Mouse (Mus musculus) MEL (cell line): ENCODE data around the gene Slc35e2. TPM values are rescaled to one million over a fixed set of nuclear protein-coding genes. Genes with fewer than 3 reads are reported as not detected.

ENCODE experiments used
- DNase-seq: peaks from one replicate; pipeline ENCODE4 v3.0.0; 2011; ENCODE audit warnings: low read depth, low spot score
- H3K27ac ChIP-seq: 2 replicates; pipeline ENCODE4 v1.5.1; 2012; ENCODE audit warnings: low read depth, mild to moderate bottlenecking, control low read depth, low read length, moderate library complexity; ENCODE audit not compliant: control insufficient read depth
- H3K27me3 ChIP-seq, 2 experiments: fragments of 150-350 bp in 1 of 2; sonication (generic) in 1 of 2; 2 replicates each; pipeline ENCODE4 v1.6.1; 2012; ENCODE audit warnings: low read length in 2 of 2, mild to moderate bottlenecking in 2 of 2, improper control_type of control experiment in 1 of 2, moderate library complexity in 1 of 2; ENCODE audit not compliant: insufficient read depth in 2 of 2, control insufficient read depth in 1 of 2
- H3K36me3 ChIP-seq, 2 experiments: 2 replicates each; pipeline ENCODE4 v1.6.1; 2012 to 2014; ENCODE audit warnings: low read length in 2 of 2, improper control_type of control experiment in 1 of 2, inconsistent platforms in 1 of 2, mild to moderate bottlenecking in 1 of 2; ENCODE audit not compliant: insufficient read depth in 2 of 2, control insufficient read depth in 1 of 2
- H3K4me1 ChIP-seq, 2 experiments: fragments of 150-350 bp in 1 of 2; sonication (generic) in 1 of 2; 2 replicates each; pipeline ENCODE4 v1.6.1; 2012; ENCODE audit warnings: low read length in 2 of 2, improper control_type of control experiment in 1 of 2, mild to moderate bottlenecking in 1 of 2; ENCODE audit not compliant: insufficient read depth in 2 of 2, control insufficient read depth in 1 of 2
- H3K4me3 ChIP-seq, 2 experiments: fragments of 150-350 bp in 1 of 2; sonication (generic) in 1 of 2; 2 replicates each; pipeline ENCODE4 v1.5.1; 2012; ENCODE audit warnings: low read depth in 2 of 2, low read length in 2 of 2, mild to moderate bottlenecking in 2 of 2, moderate library complexity in 2 of 2, control low read depth in 1 of 2, improper control_type of control experiment in 1 of 2; ENCODE audit not compliant: control insufficient read depth in 1 of 2, insufficient read depth in 1 of 2
- H3K79me2 ChIP-seq: 2 replicates; pipeline ENCODE4 v1.6.1; 2012; ENCODE audit warnings: mild to moderate bottlenecking, low read length, moderate library complexity; ENCODE audit not compliant: control insufficient read depth, poor library complexity, insufficient read depth
- H3K9ac ChIP-seq: 2 replicates; pipeline ENCODE4 v1.6.1; 2012; ENCODE audit warnings: low read depth, mild to moderate bottlenecking, control low read depth, low read length, moderate library complexity; ENCODE audit not compliant: control insufficient read depth, poor library complexity, severe bottlenecking
- H3K9me3 ChIP-seq: fragments of 150-350 bp; sonication (generic); replicated peaks from 2 replicates; pipeline ENCODE4 v1.6.1; 2012; ENCODE audit warnings: mild to moderate bottlenecking, low read length, improper control_type of control experiment, moderate library complexity; ENCODE audit not compliant: insufficient read depth
- CHD1 ChIP-seq: IDR thresholded peaks from 2 replicates; pipeline ENCODE4 v1.6.1; 2012; ENCODE audit warnings: low read depth, mild to moderate bottlenecking, inconsistent platforms, low read length, improper control_type of control experiment
- CTCF ChIP-seq, 3 experiments: IDR thresholded peaks in 2 of 3; conservative IDR thresholded peaks in 1 of 3; 2 replicates each; pipeline ENCODE4 v1.5.1; 2011 to 2012; ENCODE audit warnings: low read length in 3 of 3, low read depth in 2 of 3, mild to moderate bottlenecking in 2 of 3, improper control_type of control experiment in 1 of 3, inconsistent platforms in 1 of 3, mixed read lengths in 1 of 3, moderate library complexity in 1 of 3; ENCODE audit not compliant: control insufficient read depth in 1 of 3, insufficient read depth in 1 of 3, poor library complexity in 1 of 3, severe bottlenecking in 1 of 3
- ELF1 ChIP-seq: IDR thresholded peaks from 2 replicates; pipeline ENCODE4 v1.6.1; 2014; ENCODE audit warnings: low read depth, mild to moderate bottlenecking, inconsistent platforms, low read length, improper control_type of control experiment, moderate library complexity
- GABPA ChIP-seq: IDR thresholded peaks from 2 replicates; pipeline ENCODE4 v1.6.1; 2012; ENCODE audit warnings: low read depth, mild to moderate bottlenecking, inconsistent platforms, low read length, improper control_type of control experiment, moderate library complexity
- GATA1 ChIP-seq: IDR thresholded peaks from 2 replicates; pipeline ENCODE4 v1.6.1; 2011; ENCODE audit warnings: low read depth, low read length, improper control_type of control experiment
- HCFC1 ChIP-seq: IDR thresholded peaks from 2 replicates; pipeline ENCODE4 v1.6.1; 2012; ENCODE audit warnings: low read depth, mild to moderate bottlenecking, inconsistent platforms, low read length, improper control_type of control experiment, moderate library complexity
- JUND ChIP-seq: IDR thresholded peaks from 2 replicates; pipeline ENCODE4 v1.6.1; 2011; ENCODE audit warnings: low read depth, mild to moderate bottlenecking, improper control_type of control experiment, low read length
- KAT2A ChIP-seq: conservative IDR thresholded peaks from 2 replicates; pipeline ENCODE4 v1.6.1; 2012; ENCODE audit warnings: low read depth, low read length, improper control_type of control experiment, inconsistent platforms
- MAZ ChIP-seq: IDR thresholded peaks from 2 replicates; pipeline ENCODE4 v1.6.1; 2012; ENCODE audit warnings: low read depth, mild to moderate bottlenecking, inconsistent platforms, low read length, improper control_type of control experiment
- MYB ChIP-seq: IDR thresholded peaks from 2 replicates; pipeline ENCODE4 v1.6.1; 2011; ENCODE audit warnings: mild to moderate bottlenecking, low read depth, low read length, improper control_type of control experiment
- POLR2A ChIP-seq, 2 experiments: IDR thresholded peaks; 2 replicates each; pipeline ENCODE4 v1.6.1; 2011 to 2012; ENCODE audit warnings: low read length in 2 of 2, mild to moderate bottlenecking in 2 of 2, control low read depth in 1 of 2, improper control_type of control experiment in 1 of 2, low read depth in 1 of 2, moderate library complexity in 1 of 2; ENCODE audit not compliant: control insufficient read depth in 1 of 2, insufficient read depth in 1 of 2, poor library complexity in 1 of 2
- POLR2AphosphoS2 ChIP-seq: IDR thresholded peaks from 2 replicates; pipeline ENCODE4 v1.6.1; 2011; ENCODE audit warnings: low read length, improper control_type of control experiment
- RAD21 ChIP-seq: IDR thresholded peaks from 2 replicates; pipeline ENCODE4 v1.6.1; 2011; ENCODE audit warnings: mild to moderate bottlenecking, low read depth, low read length, improper control_type of control experiment
- RCOR1 ChIP-seq: IDR thresholded peaks from 2 replicates; pipeline ENCODE4 v1.6.1; 2012; ENCODE audit warnings: low read depth, mild to moderate bottlenecking, inconsistent platforms, low read length, improper control_type of control experiment
- SMC3 ChIP-seq: IDR thresholded peaks from 2 replicates; pipeline ENCODE4 v1.6.1; 2011; ENCODE audit warnings: low read depth, low read length, improper control_type of control experiment
- TAL1 ChIP-seq: IDR thresholded peaks from 2 replicates; pipeline ENCODE4 v1.6.1; 2012; ENCODE audit warnings: mild to moderate bottlenecking, inconsistent platforms, low read length, moderate library complexity, mixed read lengths
- TCF12 ChIP-seq: IDR thresholded peaks from 2 replicates; pipeline ENCODE4 v1.6.1; 2014; ENCODE audit warnings: low read depth, mild to moderate bottlenecking, inconsistent platforms, low read length, improper control_type of control experiment, moderate library complexity
- UBTF ChIP-seq: IDR thresholded peaks from 2 replicates; pipeline ENCODE4 v1.6.1; 2012; ENCODE audit warnings: low read depth, mild to moderate bottlenecking, inconsistent platforms, low read length, improper control_type of control experiment, moderate library complexity, borderline replicate concordance; ENCODE audit not compliant: insufficient read depth
- USF1 ChIP-seq: IDR thresholded peaks from 2 replicates; pipeline ENCODE4 v1.6.1; 2014; ENCODE audit warnings: low read depth, mild to moderate bottlenecking, inconsistent platforms, low read length, improper control_type of control experiment, moderate library complexity
- USF2 ChIP-seq, 2 experiments: IDR thresholded peaks; 2 replicates each; pipeline ENCODE4 v1.6.1; 2011 to 2012; ENCODE audit warnings: improper control_type of control experiment in 2 of 2, low read length in 2 of 2, borderline replicate concordance in 1 of 2, inconsistent platforms in 1 of 2, low read depth in 1 of 2, mild to moderate bottlenecking in 1 of 2; ENCODE audit not compliant: insufficient read depth in 1 of 2
- ZC3H11A ChIP-seq: IDR thresholded peaks from 2 replicates; pipeline ENCODE4 v1.6.1; 2012; ENCODE audit warnings: low read depth, mild to moderate bottlenecking, inconsistent platforms, low read length, improper control_type of control experiment
- ZKSCAN1 ChIP-seq: IDR thresholded peaks from 2 replicates; pipeline ENCODE4 v1.6.1; 2012; ENCODE audit warnings: low read depth, mild to moderate bottlenecking, inconsistent platforms, low read length, improper control_type of control experiment, moderate library complexity
- ZMIZ1 ChIP-seq: IDR thresholded peaks from 2 replicates; pipeline ENCODE4 v1.6.1; 2012; ENCODE audit warnings: low read depth, mild to moderate bottlenecking, inconsistent platforms, low read length, improper control_type of control experiment, moderate library complexity
- polyA plus RNA-seq, 2 experiments: library from polyadenylated mRNA; stranded (reverse) in 1 of 2; unstranded in 1 of 2; fragments of >175 nt in 1 of 2; fragments of >200 nt in 1 of 2; gene quantifications; 2 replicates each; pipeline versions ENCODE4 v1.2.1 to v1.2.4; 2012; ENCODE audit warnings: low replicate concordance in 2 of 2, low read depth in 1 of 2; ENCODE audit not compliant: insufficient read length in 2 of 2, insufficient read depth in 1 of 2, missing spikeins in 1 of 2
- total RNA-seq: library from RNA; depleted of rRNA; stranded (reverse); fragments of 300-350 nt; gene quantifications from 2 replicates; pipeline ENCODE4 v1.2.3, GENCODE M21; 2012

The Slc35e2 gene
- total and polyA plus RNA-seq, 3 experiments: 6.4 to 9.9 TPM; not detected in 1

DNA sequence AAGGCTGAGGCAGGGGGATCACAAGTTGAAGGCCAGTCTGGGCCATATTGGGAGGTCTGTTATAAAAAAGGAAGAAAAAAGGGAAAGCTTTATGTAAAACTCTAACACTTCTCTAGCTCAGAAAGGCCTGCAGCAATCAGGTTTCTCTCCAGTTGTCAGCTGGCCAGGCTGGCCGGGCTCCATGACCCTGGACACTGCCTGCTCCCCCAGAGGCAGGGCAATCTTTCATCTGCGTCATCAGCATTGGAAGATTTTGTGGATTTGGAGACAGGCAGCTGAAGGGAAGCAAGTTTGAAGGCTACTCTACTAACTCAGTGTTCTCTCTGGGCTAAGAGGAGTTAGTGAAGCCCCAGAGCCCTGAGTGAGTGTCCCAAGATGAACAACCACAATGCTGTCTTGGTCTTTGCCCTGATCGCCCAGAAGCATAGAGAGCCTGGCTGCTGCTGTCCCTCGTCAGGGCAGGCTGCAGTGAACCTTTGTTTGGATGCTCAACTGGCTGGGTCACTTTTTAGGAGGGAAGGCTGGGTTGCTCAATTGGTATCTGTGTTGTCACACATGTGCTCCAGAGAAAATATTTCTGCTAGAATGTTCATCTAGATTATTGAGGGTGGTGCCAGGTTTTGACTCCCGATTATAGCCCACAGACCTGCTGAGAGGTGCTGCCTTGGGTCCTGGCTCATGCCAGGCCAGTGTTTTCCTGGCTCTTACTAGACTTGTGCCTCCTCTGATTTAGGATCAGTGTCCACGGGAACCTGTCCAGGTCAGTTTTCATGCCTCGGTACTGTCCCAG lies 22.7 kb upstream of the Slc35e2 start:
- TF ChIP-seq CTCF (IDR thresholded peaks at IDR 0.05 in 2 of 3, conservative IDR thresholded peaks at IDR 0.05 in 1 of 3; ENCODE audit: control insufficient read depth in 1 of 3, insufficient read depth in 1 of 3, low read depth in 2 of 3, low read length in 3 of 3, poor library complexity in 1 of 3, severe bottlenecking in 1 of 3) (no peak), POLR2A (IDR thresholded peaks at IDR 0.05; ENCODE audit: control insufficient read depth in 1 of 2, insufficient read depth in 1 of 2, low read depth in 1 of 2, low read length in 2 of 2, poor library complexity in 1 of 2) (0 out of 4 replicates have a peak, but pooled peaks of 1 of the 2 experiments have one; percentile 11)
- H3K27ac ChIP-seq: no peak overlapping the region
- DNase-seq: no peak
- peaks cover 15% of the 10 kb centered on the region for H3K79me2 ChIP-seq
- H3K9ac ChIP-seq: no peak overlapping the region
- no peaks in the 10 kb centered on the region for H3K9me3 ChIP-seq
- peaks cover 0 to 9% of the 10 kb centered on the region in 2 experiments; a peak in 3 of 4 replicates for H3K4me1 ChIP-seq
- H3K4me3 ChIP-seq: no peak overlapping the region
- H3K27me3 ChIP-seq: no peaks in the 10 kb centered on the region
- H3K36me3 ChIP-seq: peaks cover 7 to 25% of the 10 kb centered on the region in 2 experiments; a peak in 3 of 4 replicates

DNA sequence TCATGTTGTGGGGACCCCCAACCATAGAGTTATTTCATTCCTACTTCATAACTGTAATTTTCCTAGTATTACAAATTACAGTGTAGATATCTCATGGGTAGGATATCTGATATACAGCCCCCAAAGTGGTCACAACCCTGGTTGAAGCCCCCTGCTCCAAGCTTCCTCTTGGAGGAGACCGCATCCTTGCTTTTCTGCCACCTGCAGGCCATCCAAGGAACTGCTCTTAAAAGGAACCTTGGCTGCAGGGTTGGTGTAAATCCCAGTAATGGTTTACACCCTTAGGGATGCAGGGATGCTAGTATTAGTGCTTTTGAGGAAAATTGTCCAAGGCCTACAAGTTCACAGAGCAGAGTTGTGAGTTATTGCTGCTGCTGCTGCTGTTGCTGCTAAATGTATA lies 20.8 kb upstream of the Slc35e2 start:
- no peak overlapping the region for H3K4me3 ChIP-seq
- DNase-seq: peak; percentile 61
- H3K27ac ChIP-seq: no peak overlapping the region
- no peaks in the 10 kb centered on the region for H3K27me3 ChIP-seq
- H3K9ac ChIP-seq: no peak overlapping the region
- H3K9me3 ChIP-seq: no peaks in the 10 kb centered on the region
- TF ChIP-seq ZKSCAN1 (no peak), GATA1 (no peak), USF2 (IDR thresholded peaks at IDR 0.05; ENCODE audit: borderline replicate concordance in 1 of 2, insufficient read depth in 1 of 2, low read depth in 1 of 2, low read length in 2 of 2) (no peak), ZC3H11A (peak; percentile 28; the same call in 1 of the 2 replicates), TAL1 (no peak), RAD21 (peak; percentile 36), ZMIZ1 (no peak), JUND (no peak), SMC3 (peak; percentile 71), CTCF (IDR thresholded peaks at IDR 0.05 in 2 of 3, conservative IDR thresholded peaks at IDR 0.05 in 1 of 3; ENCODE audit: control insufficient read depth in 1 of 3, insufficient read depth in 1 of 3, low read depth in 2 of 3, low read length in 3 of 3, poor library complexity in 1 of 3, severe bottlenecking in 1 of 3) (peak; percentile 73 to 90 (median 75))
- H3K4me1 ChIP-seq: no peaks in the 10 kb centered on the region
- peaks cover 4% of the 10 kb centered on the region; the same call in 1 of the 2 replicates for H3K79me2 ChIP-seq
- peaks cover 0 to 31% of the 10 kb centered on the region in 2 experiments; a peak in 2 of 4 replicates for H3K36me3 ChIP-seq

DNA sequence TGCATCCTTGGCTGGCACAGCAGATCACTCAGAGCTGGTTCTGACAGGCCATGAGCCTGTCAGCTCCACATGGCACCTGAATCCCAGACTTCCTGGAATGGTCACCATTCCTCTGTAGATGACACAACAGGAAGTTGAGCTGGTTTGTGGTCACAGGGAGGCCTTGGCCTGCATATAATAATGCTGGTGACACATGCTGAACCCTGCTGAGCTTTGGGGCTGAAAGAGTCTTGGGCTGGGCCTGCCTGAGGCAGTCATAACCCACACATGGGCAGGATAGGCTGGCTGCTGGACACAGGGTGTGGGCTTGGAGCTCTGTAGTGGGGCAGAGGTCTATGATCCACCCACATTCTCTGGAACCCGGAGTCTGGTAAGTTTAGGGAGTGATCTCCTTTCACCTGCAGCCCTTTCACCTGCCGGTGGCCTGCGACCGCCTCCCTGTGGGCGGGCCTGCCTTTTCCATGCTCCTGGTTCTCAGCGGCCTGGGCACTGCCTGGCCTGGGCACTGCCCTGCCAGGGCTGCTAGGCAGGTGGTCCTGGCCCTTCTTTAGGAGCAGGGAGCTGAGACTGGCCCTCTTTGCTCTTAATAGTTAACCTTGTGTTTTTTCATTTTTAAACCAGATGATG lies 18.8 kb upstream of the Slc35e2 start:
- H3K79me2 ChIP-seq: no peaks in the 10 kb centered on the region
- H3K27ac ChIP-seq: no peak overlapping the region
- no peaks in the 10 kb centered on the region for H3K27me3 ChIP-seq
- no peak for DNase-seq
- no peaks in the 10 kb centered on the region for H3K9me3 ChIP-seq
- no peak overlapping the region for H3K9ac ChIP-seq
- peaks cover 0 to 40% of the 10 kb centered on the region in 2 experiments; a peak in 2 of 4 replicates for H3K36me3 ChIP-seq
- TF ChIP-seq TAL1: no peak
- no peak for TF ChIP-seq RCOR1
- TF ChIP-seq CHD1: no peak
- TF ChIP-seq ZC3H11A: no peak
- TF ChIP-seq GABPA: no peak
- no peak for TF ChIP-seq USF1
- no peak for TF ChIP-seq TCF12
- no peak for TF ChIP-seq JUND
- no peak for TF ChIP-seq MAZ
- TF ChIP-seq HCFC1: no peak
- no peak for TF ChIP-seq SMC3
- no peak for TF ChIP-seq MYB
- TF ChIP-seq ELF1: no peak
- no peak for TF ChIP-seq UBTF
- no peak for TF ChIP-seq POLR2AphosphoS2
- no peak for TF ChIP-seq KAT2A
- H3K4me1 ChIP-seq: no peaks in the 10 kb centered on the region
- no peak overlapping the region for H3K4me3 ChIP-seq
